Mouse (Mus musculus) right cerebral cortex, postnatal 4 days (tissue): ENCODE measurements around the gene Ubox5.

ENCODE experiments used
- DNase-seq: peaks from one replicate; pipeline ENCODE4 v3.0.0-alpha.2; 2022

Ubox5 gene

DNA sequence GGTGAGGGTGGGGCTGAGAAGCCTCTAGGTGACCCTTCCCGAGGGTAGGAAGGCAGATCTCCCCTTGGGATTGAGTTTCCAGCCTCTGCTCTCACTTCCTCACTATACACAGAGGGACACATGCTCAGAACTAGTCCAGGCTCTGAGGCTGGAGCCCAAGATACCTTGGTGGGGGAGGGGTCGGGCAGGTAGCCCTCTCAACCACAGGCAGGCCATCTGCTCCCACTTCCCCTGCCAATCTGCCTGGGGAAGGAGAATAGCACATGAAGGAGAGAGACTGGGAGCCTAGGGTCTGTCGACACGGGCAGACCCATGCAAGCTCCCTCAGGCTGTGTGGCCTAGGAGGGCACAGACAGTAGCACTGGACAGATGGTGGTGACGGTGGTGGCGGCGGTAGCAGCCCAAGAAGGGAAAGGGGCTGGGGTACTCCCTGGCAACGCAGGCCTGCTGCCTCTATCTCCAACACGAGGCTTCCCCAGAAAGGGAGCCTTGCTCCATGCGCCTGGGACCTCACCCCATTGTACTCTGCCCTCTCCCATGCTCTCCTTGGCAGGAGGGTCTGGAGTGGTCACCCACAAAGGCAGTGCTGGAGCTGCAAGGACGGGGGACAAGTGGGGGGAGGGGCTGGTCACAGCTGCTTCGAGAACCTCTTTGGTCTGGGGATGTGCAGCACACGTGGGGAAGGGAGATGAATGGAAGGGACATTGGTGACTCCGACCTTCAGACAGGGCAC, 4.3 kb upstream of the Ubox5 start:
- DNase-seq = no peak

DNA sequence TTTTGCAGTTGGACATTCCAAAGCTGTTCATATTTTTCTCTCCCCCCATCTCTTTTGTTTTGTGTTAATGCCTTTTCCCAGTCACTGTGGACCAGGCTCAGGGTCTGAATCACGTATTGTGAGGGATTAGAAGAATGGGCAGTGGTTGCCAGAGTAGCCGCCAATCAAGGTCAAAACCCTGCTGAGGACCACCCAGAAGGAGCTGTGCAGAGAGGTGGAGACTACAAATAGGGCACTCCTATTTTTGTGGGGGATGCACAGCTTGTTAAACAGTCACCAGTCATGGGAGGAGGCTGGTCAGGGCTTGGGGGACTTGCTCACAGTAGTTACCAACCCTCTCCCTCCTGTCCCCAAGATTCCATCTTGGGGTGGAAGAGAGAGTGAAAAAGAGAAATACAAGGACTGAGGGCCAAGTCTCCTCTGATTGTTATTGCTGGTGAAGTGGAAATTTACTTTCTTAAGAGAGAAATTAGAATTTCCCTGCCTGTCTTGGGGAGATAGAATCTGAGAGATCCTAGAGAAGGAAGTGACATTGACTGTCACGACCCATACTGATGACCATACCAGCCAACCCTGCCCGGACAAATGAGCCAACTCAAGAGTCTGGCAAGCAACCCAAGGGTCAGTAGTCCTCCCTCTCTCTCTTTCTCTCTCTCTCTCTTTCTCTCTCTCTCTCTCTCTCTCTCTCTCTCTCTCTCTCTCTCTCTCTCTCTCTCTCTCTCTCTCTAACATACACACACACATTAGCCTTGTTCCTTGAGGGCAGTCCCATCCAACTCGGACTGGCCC, 3.2 kb upstream of the Ubox5 start:
- DNase-seq = no peak

DNA sequence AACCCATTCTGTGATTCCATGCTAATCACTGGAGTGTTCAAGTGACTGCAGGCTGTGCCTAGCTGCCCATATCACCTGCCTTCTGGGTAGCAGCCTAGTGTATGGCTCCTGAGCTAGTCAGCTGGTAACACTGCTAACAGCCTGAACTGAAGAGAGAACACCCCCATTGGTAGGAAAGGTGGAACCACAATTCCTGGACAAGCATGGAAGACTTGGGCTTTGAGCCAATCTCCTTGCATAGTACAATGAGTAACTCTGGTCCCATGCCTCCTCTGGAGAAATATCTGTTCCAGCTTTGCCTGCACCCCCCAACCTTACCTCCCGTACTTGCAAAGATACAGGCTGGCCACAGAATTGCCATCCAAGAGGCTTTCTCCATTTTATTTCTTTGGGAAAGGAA, 2.6 kb upstream of the Ubox5 start:
- no peak for DNase-seq

DNA sequence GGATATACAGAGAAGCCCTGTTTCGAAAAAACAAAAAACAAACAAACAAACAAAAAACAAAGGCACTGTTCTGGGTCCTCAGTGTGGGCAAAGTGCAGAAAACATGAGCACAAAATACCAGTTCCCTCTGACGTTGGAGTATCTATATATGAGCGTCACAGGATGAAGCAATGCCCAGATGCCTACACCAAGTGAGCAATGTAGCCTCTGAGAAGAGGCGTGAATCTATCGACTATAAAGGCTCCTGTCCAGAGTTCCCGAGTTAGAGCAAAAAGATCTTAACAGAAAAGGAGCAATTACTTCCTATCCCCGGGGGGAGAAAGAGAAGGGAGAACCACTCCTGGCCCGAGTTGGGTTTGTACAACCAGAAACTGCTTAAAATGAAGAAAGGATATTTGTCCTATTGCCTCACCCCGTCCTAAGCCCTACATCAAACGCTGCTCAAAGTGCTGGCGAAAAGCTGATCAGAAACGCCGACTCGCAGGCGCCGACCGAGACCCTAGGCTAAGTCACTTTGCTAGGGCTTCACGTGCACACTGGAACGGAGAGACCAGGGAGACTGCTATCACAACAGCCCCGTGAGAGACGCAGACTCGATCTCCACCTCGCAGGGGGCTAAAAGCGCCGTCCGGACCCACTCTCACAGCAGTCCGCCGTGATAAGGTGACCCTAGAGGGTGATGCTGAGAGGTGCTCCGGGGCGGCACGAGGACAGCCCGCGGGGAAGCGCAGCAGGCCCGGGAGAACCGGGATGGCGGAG, 579 bp downstream of the Ubox5 start:
- DNase-seq = no peak

DNA sequence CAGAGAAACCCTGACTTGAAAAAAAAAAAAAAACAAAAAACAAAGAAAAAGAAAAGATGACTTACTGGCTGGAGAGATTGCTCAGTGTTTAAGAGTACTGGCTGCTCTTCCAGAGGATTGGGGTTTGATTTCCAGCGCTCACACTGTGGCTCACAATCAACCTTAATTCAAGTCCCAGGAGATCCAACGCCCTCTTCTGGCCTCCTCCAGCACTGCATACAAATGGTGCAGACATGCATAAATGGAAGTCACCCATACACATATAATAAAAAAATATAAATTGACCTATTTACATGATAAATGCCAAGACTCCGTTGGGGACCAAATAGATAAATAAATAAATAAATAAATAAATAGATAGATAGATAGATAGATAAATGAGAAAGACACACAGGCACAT, 1.4 kb downstream of the Ubox5 start:
- no peak for DNase-seq

DNA sequence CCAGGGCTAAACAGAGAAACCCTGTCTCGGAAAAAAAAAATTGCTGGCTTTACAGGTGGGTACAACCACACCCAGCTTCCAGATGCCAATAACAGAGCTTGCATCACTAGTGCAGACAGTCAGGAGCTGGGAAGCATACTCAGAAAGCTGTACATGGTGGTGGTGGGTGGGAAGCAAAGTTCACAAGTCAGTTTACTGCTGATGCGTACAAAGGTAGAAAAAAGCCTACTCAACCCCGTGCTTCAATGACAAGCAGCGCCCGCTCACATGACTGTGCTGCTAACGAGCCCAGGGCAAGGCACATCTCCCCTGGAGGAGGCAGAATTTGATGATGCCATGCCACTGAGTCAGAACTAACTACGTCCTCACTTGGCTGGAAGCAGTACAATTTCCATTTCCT, 10.9 kb downstream of the Ubox5 start:
- no peak for DNase-seq

DNA sequence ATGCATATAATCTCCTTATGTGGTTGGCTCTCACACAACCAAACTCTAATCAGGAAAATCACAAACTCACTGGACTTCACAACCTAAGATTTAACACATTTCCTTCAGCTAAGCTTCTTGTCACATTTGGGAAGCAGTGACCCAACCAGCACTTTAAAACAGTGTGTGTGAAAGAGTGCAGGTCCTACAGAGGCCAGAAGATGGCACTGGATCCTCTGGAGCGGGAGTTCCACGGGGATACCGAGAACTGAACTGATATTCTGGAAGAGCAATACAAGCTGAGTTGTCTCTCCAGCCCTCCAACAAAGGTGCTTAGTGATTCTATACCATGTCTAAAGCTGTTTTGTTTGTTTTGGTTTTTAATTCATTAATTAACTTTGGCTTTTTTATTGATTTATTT, 16.7 kb downstream of the Ubox5 start:
- DNase-seq = no peak

DNA sequence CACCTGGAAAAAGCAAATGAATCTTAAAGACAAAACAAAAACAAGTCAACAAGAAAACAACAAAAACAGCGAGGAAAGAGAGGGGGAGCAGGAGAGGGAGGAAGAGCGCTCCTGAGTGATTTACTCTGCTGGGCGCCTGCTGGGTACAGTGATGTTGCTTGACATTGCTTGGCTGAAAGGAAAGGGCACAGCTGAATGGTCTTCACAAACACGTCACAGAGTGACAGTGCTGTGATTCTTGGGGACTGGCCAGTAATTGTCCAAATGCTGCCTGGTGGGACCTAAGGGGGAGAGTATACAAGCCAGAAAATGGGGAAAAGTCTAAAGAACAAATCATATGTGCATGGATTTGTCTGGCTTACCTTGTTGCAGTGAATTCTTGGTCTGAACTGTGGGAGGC, 27.6 kb downstream of the Ubox5 start:
- no peak for DNase-seq

DNA sequence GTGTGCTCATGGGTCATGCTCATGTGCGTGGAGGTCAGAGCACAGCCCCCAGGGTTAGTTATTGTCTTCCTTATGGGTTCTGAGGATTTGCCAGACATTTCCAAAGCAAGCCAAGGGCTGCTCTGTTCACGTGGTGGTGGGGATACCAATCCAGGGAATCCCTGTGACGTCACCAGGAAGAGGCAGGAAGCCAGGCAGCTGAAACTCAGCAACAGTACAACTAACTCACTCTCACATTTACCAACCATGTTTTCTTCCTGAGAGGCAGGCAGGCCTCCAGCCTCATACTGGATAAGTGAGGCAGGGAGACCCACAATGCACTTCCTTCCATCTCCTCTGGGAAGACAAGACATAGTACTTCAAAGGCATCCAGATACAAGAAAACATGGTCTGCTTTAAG, 31.4 kb downstream of the Ubox5 start:
- DNase-seq = no peak

DNA sequence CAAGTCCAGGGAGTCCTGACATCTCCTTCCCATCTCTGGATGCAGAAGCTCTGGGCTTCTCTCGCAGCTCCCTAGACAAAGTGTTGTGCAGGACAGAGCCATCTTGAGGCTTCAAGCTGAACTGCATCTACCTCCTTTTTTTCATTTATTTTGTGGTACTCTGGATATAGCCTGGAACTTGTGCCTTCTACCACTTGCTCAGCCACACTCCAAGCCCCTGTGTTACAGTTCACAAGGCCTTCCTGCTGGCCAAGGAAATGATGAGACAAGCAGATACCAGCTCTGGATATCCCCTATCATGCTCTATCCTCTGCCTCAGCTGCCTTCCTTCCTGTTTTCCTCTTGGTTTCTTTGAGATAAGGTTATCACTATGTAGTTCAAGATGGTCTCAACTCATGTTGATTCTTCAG, 32.2 kb downstream of the Ubox5 start:
- DNase-seq = peak; percentile 33

DNA sequence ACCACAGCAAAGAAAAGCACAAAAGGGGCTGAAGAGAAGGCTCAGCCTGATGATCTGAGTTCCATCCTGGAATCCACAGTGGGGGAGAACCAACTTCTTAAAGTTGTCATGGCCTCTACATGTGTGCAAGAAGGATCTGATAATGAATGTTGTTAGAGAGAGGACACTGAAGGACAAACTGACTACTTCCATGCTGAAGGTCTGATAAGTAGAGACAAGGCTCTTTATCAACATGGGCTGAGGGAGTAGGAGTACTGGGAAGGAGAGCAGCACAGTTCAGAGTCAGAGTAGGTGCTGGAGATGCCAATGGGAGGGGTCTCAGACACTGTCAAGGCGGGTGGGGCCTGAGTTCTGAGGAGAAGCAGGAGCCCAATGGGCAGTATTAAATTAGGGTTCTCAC, 34.2 kb downstream of the Ubox5 start:
- no peak for DNase-seq

DNA sequence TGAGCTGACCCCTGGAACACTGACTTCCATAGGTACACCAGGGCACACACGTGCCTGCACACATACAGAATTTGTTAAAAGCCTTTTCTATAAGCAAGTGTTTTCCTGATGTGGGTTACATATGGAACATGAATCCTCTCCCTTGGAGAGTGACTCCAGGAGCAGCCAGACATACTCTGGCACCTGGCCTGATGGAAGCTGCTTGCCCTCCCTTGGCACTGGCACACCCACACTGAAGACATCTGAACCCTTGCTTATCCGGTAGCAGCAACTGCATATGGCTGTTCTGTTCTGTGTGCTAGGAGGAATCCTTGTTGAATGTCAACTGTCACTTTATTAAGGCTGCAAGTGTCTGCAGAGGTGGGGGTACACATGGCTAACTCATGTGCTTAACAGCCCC, 38.8 kb downstream of the Ubox5 start:
- DNase-seq = no peak

DNA sequence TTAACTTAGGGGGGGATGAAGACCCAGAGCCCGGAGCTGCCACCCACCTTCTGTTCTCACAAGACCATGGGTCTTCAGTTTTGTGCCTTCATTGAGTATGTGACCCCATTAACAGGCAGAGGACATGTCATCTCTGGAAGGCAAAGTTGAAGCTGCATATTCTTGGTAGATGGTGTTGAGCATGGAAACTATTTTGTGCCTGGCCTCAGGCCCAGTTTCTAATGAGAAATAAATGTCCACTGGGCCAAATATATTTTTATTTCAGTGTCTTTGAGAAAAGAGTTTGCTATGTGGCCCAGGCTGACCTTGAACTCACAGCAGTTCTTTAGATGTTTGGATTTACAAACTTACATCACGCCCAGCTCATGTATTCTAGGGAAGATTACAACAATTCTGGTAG, 40.1 kb downstream of the Ubox5 start:
- no peak for DNase-seq

DNA sequence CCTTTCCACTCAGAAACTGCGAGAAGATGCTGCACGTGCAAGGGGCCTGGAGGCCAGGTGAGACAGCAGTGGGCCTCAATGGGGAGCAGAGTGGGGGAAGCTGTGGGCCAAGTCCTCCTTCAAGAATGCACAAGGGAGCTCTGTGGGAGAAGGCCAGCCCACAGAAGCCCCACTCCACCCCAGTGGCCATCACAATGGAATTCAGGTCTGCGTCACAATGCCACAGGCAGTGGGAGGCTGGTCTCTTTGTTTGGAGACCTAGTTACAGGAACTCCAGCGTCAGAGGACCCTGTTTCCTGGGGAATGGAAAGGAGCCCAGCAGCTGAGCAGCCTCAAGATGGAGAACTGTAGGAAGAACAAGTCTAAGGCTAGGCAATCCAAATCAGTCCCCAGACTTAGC, 40.7 kb downstream of the Ubox5 start:
- DNase-seq = no peak

DNA sequence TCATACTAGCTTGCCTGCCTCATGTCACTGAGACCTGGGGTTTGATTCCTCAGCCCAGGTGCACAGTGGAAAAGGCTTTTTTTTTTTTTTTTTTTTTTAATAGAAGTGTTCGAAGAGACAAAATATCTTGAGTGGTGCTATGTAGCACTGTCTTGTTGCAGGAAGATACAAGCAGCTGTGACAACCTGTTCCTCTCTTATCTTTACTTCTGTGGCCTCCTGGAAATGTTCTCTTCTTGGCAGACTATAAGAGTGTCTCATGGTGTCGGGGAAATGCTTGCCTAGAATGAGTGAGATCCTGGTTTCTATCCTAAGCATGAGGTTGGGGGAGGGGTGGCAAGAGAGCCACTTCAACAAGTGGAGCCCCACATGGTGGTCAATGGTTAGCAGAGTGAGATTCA, 41.5 kb downstream of the Ubox5 start:
- no peak for DNase-seq

DNA sequence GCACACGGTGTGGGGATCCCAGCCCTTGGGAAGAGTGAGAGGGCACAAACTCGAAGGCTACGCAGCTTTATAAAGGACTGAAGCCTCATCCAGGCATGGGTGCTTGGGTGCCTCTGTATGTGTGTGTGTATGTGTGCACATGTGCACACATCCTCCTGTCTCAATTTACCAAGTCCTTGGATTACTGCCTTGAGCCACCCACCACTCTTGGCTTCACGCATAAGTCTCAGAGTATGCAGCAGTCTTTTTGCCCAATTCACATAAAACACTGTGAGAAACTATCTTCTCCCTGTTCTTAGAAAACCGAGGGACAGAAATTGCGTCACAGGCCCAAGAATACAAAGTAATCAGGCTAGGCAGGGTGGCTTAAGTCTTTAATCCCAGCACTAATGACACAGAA, 43.8 kb downstream of the Ubox5 start:
- DNase-seq = no peak

DNA sequence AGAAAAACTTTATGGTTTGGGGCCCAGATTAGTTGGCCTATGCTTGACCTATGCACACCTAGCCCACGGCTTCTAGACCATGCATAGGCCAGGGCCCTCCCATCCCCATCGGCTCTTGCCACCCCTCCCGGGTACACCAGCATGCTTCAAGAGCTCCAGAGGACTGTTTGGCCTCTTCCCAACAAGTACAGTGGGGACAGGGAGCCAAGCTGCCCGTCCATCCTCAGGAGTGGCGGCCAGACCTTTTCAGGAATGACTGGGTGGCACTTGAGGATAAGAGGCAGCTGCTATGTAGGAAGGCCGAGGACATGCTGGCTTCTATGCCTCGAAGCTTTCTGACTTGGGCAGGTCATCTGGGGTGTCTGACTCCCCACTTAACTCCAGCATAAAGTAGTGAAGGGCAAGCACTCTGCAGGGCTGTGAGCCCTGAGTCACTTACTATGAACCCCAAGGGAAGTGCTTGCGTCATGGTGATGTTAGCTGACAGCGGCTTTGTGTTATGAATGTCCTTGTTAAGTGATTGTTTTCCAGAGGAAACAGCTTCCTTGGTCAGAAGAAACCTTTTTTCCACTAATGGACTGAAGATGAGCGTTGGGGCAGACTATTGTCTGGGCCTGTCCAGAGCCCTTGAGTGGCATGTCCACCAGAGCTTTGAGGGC, 45.8 kb downstream of the Ubox5 start:
- DNase-seq = no peak

DNA sequence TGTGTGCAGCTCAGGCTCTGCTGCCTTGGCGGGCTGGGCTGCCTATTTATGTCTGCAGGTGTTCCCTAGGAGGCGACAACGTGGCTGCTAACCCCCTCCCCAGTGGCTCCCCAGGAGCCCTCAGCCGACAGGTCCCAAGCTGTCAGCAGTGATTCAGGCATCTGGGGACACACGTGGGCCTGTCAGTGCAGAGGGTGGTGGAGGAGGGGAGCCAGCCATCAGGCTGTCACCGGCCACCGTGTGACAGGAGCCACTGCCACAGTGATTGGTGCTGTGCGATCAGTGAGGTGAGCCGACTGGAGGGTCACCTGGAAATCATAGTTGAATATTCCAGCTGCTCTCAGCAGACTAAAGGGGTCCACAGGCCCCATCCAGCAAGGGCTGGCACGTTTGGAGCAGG, 47.3 kb downstream of the Ubox5 start, which contains the start of gene Avp:
Avp (minus strand) TSS at position 3 of the 400 bp plus-strand sequence.
- DNase-seq = no peak

DNA sequence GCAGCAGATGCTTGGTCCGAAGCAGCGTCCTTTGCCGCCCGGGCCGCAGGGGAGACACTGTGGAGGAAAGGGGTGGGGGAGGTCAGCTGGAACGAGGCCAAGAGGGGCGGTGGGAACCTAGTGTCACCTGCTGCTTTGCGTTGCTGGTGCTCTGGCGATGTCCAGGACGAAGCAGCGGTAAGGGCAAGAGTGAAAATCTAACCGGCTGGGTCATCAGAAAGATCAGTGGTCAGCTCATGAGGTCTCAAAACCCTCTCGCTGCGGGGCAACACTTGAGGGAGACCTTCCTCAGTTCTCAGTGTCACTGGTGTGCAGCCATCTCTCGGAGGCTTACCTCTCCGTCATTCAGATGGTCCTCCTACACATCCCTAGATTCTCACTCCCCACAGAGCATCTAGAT, 48.6 kb downstream of the Ubox5 start:
- DNase-seq = no peak

DNA sequence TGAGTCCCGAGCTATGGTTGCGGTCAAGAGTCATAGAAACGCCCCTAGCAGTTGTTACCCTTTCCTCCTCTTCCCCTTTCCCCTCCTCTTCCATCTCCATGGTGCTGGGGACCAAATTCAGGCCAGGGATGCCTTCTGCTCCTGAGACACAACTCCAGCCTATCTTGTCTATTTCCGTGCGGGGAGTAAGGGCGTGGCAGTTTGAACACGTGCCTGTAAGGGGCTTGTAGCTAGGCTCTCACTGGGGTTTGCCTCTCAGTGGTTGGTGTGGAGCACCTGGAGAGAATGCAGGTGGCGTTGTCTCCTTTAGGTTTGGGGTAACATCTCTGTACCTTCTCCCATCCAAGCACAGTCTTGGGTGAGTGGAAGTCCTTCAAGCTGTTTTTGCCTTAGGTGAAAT, 50.0 kb downstream of the Ubox5 start:
- no peak for DNase-seq

DNA sequence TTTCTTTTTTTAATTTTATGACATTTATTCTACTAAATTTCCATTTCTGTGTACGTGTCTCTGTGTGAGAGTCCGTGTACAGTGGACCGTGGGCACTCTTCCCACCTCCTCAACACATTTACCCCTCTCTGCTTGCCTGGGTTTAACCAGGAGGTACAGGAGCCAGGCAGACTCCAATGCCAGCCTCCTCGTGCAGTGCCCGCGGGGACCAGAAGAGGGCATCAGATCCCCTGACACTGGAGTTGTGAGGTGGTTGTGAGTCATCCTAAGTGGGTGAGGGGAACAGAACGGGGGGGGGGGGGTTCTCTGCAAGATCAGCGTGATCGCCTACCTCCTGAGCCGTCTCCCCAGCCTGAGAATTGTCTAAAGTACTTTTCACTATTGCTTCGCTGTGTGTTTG, 51.7 kb downstream of the Ubox5 start:
- DNase-seq = peak; percentile 58

DNA sequence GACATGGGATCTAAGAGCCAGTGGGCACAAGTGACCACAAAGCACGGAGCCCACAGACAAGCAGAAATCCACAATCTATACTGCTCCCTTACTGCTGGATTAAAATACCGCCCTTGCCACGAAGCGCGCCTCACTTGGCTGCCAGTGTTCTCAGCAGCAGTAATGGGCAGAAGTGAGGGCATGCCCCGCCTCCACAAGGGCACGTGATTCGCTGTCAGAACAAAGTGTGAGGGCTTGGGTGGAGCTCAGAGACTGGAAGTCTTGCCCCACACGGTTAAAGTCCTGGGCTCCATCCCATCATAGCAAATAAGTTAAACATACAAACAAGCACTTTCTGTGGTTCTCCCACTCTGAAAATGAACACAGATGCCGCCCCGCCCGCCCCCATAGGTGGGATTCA, 52.2 kb downstream of the Ubox5 start:
- no peak for DNase-seq

DNA sequence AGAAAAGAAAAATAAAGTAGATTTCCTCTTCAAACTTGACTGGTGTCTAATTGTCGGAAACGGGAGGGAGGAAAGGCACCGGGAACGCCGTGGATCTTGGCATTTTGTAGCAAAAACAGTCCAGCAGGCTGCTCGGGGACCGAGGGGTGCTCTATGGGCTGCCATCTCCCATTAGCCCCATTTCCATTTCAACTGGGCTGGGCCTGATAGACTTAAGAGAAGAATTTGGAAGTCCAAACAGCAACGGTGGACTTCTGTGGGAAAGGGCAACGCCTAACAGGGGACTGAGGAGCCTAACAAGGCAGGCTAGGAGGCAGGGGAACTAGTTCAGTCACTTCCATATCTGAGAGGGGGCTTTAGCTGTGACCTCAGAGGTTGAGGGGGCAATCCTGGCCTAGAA, 52.8 kb downstream of the Ubox5 start:
- no peak for DNase-seq
